Mouse (Mus musculus): ENCODE results near the gene Hivep3.

Hivep3 gene

GRCm38 (mm10) chr4:119907106-119907505 is 173.5 kb downstream of the Hivep3 start:
- no peak for DNase-seq (ENCODE audit: extremely low spot score)

- no peak for DNase-seq (ENCODE audit: extremely low spot score)
Observed at GRCm38 (mm10) chr4:119911071-119911904, 177.7 kb downstream of the Hivep3 start.

DNA sequence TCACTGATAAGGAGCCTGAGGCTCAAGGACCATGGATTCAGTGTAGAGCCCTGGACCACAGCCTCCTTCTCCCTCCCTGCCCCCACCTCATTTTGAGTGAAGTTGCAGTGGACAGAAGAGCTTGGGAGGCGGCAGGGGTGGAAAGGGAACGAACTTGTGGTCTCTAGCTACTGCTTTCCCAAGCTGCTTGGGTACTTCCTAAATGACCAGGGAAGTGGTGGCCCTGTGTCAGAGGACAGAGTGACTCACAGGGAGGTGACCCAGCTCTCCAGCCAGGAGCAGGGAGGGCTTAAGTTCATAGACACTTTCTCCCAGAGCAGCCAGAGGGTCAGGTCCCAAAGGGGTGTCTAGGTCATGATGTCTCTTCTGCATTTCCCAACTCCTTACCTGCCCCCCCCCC is 178.6 kb downstream of the Hivep3 start:
- no peak for DNase-seq (ENCODE audit: extremely low spot score)

DNA sequence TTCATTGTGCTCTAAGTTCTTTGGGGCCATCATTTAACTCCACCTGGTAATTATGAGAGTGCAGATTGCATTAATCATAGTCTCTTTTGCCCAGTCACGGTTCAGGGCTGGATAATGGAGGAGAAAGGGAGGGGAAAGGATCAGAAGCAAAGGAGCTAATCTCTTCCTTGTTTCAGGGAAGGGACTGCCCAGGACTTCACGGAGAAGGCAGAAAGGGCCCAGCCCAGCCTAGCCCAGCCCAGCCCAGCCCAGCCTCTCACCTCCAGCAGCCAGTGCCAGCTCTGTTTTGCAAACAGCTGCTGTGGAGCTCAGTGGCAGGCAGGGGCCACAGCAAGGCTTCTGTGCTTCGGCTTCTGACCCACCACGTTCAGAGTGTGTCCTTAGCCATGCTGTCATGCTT is 180.6 kb downstream of the Hivep3 start:
- DNase-seq (ENCODE audit: extremely low spot score): no peak

DNA sequence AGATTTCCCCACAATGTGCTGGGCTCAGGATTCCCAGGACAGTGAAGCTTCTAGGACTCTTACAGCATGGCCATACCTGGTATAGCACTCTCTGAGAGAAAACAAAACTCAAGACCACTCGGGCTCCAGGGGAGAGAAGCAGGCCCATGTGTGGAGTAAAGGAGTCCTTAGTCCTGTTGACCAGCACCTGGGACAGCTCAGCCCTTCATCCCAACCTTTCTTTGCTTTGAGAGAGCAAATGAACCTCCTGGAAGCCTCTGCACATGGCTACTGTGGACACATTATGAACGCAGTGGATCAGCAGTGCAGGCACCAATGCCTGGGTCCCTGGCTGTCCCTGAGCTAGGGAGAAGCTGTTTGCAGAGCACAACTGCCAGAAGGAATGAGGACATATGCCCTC is 181.5 kb downstream of the Hivep3 start:
- DNase-seq (ENCODE audit: extremely low spot score): no peak

DNA sequence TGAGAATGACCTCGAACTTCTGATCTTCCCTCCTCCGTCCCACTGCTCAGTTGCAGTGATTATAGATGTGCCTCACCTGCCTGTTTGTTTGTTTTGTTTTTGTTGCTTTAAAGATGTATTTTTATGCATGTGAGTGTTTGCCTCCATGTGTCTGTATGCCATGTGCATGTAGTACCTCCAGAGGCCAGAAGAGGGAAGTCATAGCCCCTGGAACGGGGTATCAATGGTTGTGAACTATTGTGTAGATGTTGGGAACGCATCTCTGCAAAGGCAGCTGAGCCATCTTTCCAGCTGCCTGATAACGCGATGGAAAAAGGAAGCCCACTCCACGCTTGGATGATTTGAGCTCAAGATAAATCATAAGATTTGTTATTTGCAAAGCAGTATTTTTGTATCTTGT is 183.9 kb downstream of the Hivep3 start:
- DNase-seq (ENCODE audit: extremely low spot score): peak; percentile 38

DNA sequence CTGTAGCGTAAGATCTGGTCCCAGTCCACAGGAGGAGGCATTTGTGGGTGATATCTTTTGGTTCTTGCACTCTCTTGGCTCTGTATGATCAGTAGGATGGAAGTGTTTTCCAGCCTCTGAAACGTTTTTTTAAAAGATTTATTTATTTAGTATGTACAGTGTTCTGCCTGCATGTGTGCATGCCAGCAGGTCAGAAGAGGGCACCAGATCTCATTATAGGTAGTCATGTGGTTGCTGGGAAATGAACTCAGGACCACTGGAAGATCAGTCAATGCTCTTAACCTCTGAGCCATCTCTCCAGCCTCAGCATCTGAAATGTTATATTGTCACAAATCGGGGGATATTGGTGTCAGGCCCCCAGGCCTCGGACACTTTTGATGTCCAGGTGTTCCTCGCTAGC is 185.8 kb downstream of the Hivep3 start:
- DNase-seq (ENCODE audit: extremely low spot score): no peak

DNA sequence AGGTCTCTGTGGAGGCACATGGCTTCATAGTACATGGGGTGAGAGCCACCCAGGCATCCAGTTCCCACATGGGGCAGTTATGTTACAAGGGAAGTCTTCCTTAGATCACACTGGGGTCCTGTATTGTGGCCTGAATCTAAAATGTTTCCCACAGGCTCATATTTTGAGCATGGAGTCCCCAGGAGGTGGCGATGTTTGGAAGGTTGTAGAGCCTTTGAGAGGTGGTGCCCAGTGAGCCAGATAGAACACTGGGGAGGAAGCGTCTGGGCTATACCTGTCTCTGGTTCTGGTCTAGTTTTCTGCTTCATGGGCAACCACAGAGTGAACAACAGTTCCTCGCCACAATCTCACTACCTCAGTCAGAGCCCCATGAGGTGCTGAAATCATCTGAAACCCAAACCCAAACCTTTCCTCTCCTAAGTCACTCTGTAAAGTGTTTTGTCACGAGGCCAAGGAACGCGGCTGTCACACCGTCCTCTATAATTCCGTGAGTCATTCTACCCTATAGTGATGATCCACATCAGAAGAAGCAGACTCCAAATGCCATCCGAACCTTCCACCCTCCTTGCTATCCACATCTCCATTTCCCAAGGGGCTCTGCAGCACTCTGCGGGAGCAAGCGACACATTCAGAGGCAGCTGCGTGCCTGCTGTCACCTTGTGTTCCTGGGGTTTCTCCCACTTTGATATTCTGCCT is 187.6 kb downstream of the Hivep3 start:
- DNase-seq (ENCODE audit: extremely low spot score): no peak

DNA sequence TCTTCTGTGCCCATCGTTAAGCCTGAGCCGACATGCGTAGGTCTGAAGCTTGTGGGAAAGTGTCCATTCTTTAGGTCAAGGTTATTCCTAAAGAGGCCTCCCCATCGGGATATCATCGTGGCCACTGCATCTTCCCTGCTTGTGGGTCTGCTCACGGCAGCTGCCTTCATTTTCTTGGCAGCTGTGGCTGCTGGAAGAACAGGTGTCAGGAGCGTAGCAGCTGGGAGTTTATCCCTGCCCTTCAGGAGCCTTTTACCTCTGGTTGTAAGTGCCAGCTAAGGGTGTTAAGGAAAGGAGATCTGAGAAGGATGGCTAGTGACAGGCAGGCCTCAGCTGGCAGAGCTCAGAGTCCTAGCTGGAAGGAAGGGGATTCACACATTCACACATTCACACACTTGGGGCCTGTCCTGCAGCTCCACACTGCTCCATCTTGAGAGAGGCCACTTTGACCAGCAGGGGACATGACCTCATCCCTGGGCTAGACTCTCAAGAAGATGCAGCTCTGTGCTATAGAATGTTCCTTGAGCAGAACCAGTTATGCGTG is 188.2 kb downstream of the Hivep3 start:
- no peak for DNase-seq (ENCODE audit: extremely low spot score)

- DNase-seq (ENCODE audit: extremely low spot score): no peak
Observed at GRCm38 (mm10) chr4:119922945-119923344, 189.4 kb downstream of the Hivep3 start.

GRCm38 (mm10) chr4:119923410-119923809 is 189.8 kb downstream of the Hivep3 start:
- DNase-seq (ENCODE audit: extremely low spot score): no peak

- no peak for DNase-seq (ENCODE audit: extremely low spot score)
Observed at GRCm38 (mm10) chr4:119925052-119925451, 191.5 kb downstream of the Hivep3 start.

- DNase-seq (ENCODE audit: extremely low spot score): peak; percentile 37
Observed at GRCm38 (mm10) chr4:119931923-119932322, 198.3 kb downstream of the Hivep3 start.

DNA sequence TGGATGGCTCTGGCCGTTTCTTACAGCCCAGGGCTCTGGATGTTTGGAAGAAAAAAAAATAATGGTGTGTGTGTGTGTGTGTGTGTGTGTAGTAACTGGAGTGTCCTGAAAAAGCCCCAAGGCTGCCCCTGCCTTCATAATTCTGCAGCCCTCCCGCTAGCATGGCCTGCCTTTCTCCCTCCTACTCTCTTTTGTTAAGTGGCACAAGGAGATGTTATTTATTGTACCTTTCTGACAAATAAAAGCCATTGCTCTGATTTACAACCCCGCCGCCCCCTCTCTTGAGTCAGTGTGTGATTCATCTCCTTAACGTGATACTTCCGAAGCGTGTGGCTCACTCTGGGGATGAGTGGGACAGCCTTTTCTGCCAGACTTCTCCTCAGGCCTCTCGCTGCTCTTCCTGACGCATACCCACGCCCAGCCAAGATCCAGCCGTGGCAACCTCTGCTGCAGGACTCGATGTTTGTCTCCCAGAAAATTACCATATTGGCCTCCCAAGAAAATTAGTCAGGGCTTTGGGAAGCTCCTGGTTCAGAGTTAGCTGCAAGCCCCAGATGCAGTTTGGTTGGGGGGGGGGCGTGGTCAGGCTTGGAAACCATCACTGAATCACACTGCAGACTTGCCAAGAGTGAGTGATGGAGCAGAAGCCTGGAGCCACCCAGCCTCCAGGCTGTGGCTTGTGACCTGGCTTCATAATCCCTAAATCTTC is 199.1 kb downstream of the Hivep3 start:
- DNase-seq (ENCODE audit: extremely low spot score): peak; percentile 30

DNA sequence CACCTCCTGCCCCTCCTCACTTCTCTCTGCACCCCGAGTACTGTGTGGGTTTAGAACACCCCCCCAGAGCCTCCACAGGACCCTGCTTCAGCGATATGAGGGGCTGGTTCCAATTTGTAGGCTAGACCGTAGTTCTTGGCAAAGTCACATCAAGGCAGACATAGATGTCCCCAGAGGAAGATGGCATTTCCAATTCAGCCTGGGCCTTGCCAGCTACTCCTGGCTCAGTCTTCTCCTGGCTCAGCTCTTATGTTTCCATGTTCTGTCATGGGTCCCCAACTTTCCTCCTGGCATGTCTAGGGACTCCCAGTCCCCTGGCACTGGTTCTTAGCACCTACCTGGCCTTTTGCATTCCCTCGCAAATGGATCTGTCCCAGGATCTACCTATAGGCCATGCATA is 201.3 kb downstream of the Hivep3 start:
- no peak for DNase-seq (ENCODE audit: extremely low spot score)

DNA sequence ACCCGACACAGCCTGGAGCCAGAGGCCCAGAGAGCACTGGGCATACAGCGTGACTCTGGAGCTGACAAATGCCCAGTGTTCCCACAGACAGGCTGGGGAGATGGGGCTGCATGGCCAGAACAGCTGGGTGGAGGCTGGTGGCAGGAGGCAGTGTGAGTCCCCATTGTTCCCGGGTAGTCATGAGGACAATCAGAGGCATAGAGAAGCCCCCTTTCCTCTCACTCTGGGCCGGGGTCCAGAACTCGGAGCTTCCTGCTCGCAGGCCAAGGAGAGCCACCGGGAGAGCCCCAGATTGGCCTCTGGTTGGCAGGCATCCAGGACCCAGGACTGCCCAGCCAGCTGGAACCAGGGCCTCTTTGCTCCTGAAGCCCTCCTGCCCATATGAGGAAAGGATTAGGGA is 204.3 kb downstream of the Hivep3 start:
- DNase-seq (ENCODE audit: extremely low spot score): no peak

GRCm38 (mm10) chr4:119938518-119938917 is 204.9 kb downstream of the Hivep3 start:
- DNase-seq (ENCODE audit: extremely low spot score): no peak

DNA sequence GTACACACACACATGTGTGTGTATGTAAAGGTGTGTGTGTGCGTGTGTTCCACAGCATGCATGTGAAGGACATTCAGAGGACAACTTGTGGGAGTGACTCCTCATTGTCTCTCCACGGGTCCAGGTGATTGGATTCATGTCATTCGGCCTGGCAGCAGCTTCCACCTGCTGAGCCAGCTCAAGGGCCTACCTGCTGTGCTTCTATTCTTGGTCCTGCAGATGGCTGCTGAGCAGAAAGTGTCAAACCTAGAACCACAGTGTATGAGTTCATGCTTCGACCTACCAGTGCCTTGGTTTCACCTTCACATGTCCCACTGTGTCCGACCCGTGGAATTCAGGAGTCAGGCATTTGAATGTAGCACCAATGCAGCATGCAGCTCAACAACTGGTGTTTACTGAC is 206.2 kb downstream of the Hivep3 start:
- no peak for DNase-seq (ENCODE audit: extremely low spot score)

GRCm38 (mm10) chr4:119946224-119946887 is 212.8 kb downstream of the Hivep3 start:
- DNase-seq (ENCODE audit: extremely low spot score): no peak

DNA sequence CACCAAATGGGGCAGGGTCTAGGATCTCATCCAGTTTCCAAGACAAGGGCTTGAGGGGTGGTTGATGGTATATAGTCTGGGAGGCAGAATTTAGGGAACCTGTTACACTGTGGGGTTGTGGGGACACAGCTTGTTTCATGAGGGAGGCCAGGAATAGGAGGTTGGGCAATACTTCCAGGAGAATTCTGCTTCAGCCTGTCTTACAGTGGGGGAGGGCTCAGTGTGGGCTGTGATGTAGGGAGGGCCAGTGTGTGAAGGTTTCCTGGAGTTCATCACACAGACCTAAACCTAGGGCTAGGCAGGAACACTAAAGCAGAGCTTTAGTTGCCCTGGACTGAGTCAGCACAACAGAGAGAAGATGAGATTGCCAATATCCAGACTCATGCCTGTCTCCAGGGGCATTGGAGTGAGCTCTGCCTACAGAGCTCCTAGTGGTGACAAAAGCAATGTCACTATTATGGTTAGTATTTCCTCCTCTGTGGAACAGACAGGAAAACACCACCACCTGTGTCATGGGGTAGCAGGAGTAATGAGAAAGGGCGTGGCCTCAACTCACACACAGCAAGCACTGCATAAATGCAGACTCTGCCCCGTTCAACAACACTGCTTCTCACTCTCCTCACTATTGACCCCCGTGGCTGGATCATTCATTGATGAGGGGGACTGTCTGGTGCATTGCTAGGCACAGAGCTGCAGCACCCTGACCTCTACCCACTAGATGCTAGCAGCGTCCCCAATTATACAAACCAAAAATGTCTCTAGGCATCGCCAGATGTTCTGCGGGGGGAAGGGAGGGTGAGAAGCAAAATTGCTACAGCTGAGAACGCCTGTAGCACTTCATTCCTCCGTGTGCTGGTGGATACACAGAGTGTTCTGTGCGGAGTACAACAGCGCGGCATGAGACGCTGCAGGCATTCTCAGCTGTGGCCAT is 213.9 kb downstream of the Hivep3 start:
- DNase-seq (ENCODE audit: extremely low spot score): no peak

DNA sequence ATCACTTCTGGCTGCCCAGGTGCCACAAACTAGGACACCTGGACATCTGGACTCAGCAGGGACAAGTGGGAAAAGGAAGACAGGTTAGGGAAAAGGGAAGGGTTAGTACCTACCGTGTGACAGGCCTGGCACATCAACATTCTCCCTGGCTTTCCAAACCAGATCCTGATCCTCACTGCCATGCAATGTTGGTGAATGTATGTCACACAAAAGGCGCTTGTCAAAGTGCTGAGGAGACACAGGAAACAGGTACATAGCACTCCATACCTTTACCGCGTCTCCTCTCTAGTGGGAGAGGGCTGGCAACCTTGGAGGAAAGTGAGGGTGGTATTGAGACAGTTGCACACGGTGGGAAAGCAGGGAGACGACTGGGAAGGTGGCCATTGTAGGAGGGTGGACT is 214.8 kb downstream of the Hivep3 start:
- no peak for DNase-seq (ENCODE audit: extremely low spot score)
